ENCODE assay signal across 32 mouse cellular contexts in genomic region chr1:188152011-188152410, GRCm38 (mm10).
"Had no signal": no experiment of that assay in that cellular context is flagged by ENCODE, and none has a peak within 500 bp of the region (broad histone marks: within the 10 kb centered on the region; RNA-seq: fewer than 3 reads in every experiment).

No protein-coding gene starts in this region.

- ATAC-seq: liver, embryonic 12.5 days; liver, postnatal 0 days; lung, postnatal 0 days; midbrain, embryonic 13.5 days; midbrain, embryonic 15.5 days; midbrain, embryonic 16.5 days had no signal

- H3K27me3 ChIP-seq: liver, embryonic 12.5 days; liver, embryonic 13.5 days; liver, embryonic 15.5 days; lung, embryonic 15.5 days; megakaryocyte, embryonic 14.5 days; midbrain, embryonic 15.5 days; neural tube, embryonic 12.5 days had no signal

- H3K4me3 ChIP-seq: limb, embryonic 10.5 days; limb, embryonic 12.5 days; limb, embryonic 13.5 days; limb, embryonic 15.5 days; liver, embryonic 12.5 days; liver, embryonic 13.5 days; liver, embryonic 15.5 days; lung, embryonic 15.5 days; megakaryocyte, embryonic 14.5 days; midbrain, embryonic 10.5 days; midbrain, embryonic 12.5 days; midbrain, embryonic 13.5 days; midbrain, embryonic 15.5 days; myocyte; neural tube, embryonic 12.5 days had no signal

- H3K4me2 ChIP-seq: limb, embryonic 12.5 days; limb, embryonic 13.5 days; limb, embryonic 15.5 days; liver, embryonic 11.5 days; liver, embryonic 12.5 days; liver, embryonic 13.5 days; liver, embryonic 15.5 days; lung, embryonic 14.5 days; lung, embryonic 15.5 days; midbrain, embryonic 11.5 days; midbrain, embryonic 12.5 days; midbrain, embryonic 13.5 days; midbrain, embryonic 15.5 days; neural tube, embryonic 12.5 days had no signal

- H3K36me3 ChIP-seq: limb, embryonic 10.5 days; limb, embryonic 12.5 days; limb, embryonic 13.5 days; limb, embryonic 15.5 days; liver, embryonic 12.5 days; liver, embryonic 13.5 days; liver, embryonic 15.5 days; lung, embryonic 15.5 days; midbrain, embryonic 10.5 days; midbrain, embryonic 12.5 days; midbrain, embryonic 13.5 days; midbrain, embryonic 15.5 days; neural tube, embryonic 12.5 days had no signal

- H3K9me3 ChIP-seq: limb, embryonic 10.5 days; limb, embryonic 12.5 days; limb, embryonic 13.5 days; limb, embryonic 15.5 days; liver, embryonic 12.5 days; liver, embryonic 13.5 days; liver, embryonic 15.5 days; lung, embryonic 15.5 days; midbrain, embryonic 10.5 days; midbrain, embryonic 12.5 days; midbrain, embryonic 13.5 days; midbrain, embryonic 15.5 days; neural tube, embryonic 12.5 days had no signal

- H3K27ac ChIP-seq: limb, embryonic 10.5 days; limb, embryonic 12.5 days; limb, embryonic 13.5 days; limb, embryonic 15.5 days; liver, embryonic 12.5 days; liver, embryonic 13.5 days; liver, embryonic 14.5 days; liver, embryonic 15.5 days; lung, embryonic 15.5 days; macrophage; midbrain, embryonic 10.5 days; midbrain, embryonic 12.5 days; midbrain, embryonic 13.5 days; midbrain, embryonic 15.5 days; neural tube, embryonic 12.5 days had no signal

- DNase-seq: left cerebral cortex, postnatal 4 days; liver; liver, embryonic 13.5 days; liver, postnatal 0 days; lung, adult 18-20 months; lung, adult 2 months; lung, embryonic 14.5 days; lung, postnatal 10 days; lung, postnatal 14 days; lung, postnatal 36 days; lung, postnatal 4 days; midbrain, embryonic 14.5 days had no signal

- H3K4me1 ChIP-seq: limb, embryonic 15.5 days; lung, embryonic 15.5 days; megakaryocyte, embryonic 14.5 days had no signal

- H3K9ac ChIP-seq: limb, embryonic 12.5 days; limb, embryonic 13.5 days; limb, embryonic 15.5 days; liver, embryonic 12.5 days; liver, embryonic 13.5 days; liver, embryonic 14.5 days; liver, embryonic 15.5 days; liver, postnatal 0 days; lung, embryonic 14.5 days; lung, embryonic 15.5 days; midbrain, embryonic 12.5 days; midbrain, embryonic 13.5 days; midbrain, embryonic 15.5 days; neural tube, embryonic 12.5 days had no signal
